Mouse (Mus musculus) thymus, postnatal 0 days (tissue): ENCODE measurements around the gene Arih2. TPM values are rescaled to one million over a fixed set of nuclear protein-coding genes. Genes with fewer than 3 reads are reported as not detected.

Experiments used
- DNase-seq: peaks from one replicate; pipeline ENCODE4 v3.0.0-alpha.2; 2015; ENCODE audit warnings: low spot score
- polyA plus RNA-seq: library from polyadenylated mRNA; unstranded; fragments of >200 nt; fragmentation: Nextera tagmentation; extraction: Ambion mirVana; gene quantifications from 2 replicates; pipeline ENCODE4 v1.2.1, GENCODE M21; 2015

Gene Arih2
- polyA plus RNA-seq, 1 experiment from 2014 or later, result 49.1 TPM

GRCm38 (mm10) chr9:108587571-108588180, 61.5 kb downstream of the Arih2 start:
- no peak for DNase-seq

- no peak for DNase-seq
These were observed 69.9 kb downstream of the Arih2 start for GRCm38 (mm10) chr9:108579344-108579690.

GRCm38 (mm10) chr9:108578545-108579343, 70.4 kb downstream of the Arih2 start, which contains the start of gene Wdr6:
Gene Wdr6, minus strand, starts transcription at chr9:108578739.
- DNase-seq, result peak; percentile 95

GRCm38 (mm10) chr9:108577934-108578544, 71.1 kb downstream of the Arih2 start:
- DNase-seq, result peak; percentile 43

GRCm38 (mm10) chr9:108577025-108577424, 72.2 kb downstream of the Arih2 start:
- DNase-seq, result no peak

GRCm38 (mm10) chr9:108575321-108576297, 73.6 kb downstream of the Arih2 start:
- DNase-seq, result no peak

GRCm38 (mm10) chr9:108574921-108575320, 74.3 kb downstream of the Arih2 start:
- DNase-seq, result no peak

GRCm38 (mm10) chr9:108573774-108574690, 75.2 kb downstream of the Arih2 start:
- DNase-seq, result peak; percentile 74

GRCm38 (mm10) chr9:108572321-108572720, 76.9 kb downstream of the Arih2 start:
- DNase-seq, result no peak

- DNase-seq, result no peak
These were observed 77.7 kb downstream of the Arih2 start for GRCm38 (mm10) chr9:108571401-108571973.

GRCm38 (mm10) chr9:108570207-108570896, 78.8 kb downstream of the Arih2 start:
- DNase-seq, result peak; percentile 90

- peak; percentile 93 for DNase-seq
These were observed 79.6 kb downstream of the Arih2 start, which contains the start of gene Dalrd3 for GRCm38 (mm10) chr9:108569381-108570206. Gene Dalrd3, plus strand, starts transcription at chr9:108569886.

- DNase-seq, result peak; percentile 19
These were observed 80.7 kb downstream of the Arih2 start for GRCm38 (mm10) chr9:108568511-108568921.

- no peak for DNase-seq
These were observed 81.2 kb downstream of the Arih2 start for GRCm38 (mm10) chr9:108567931-108568419.

GRCm38 (mm10) chr9:108566815-108567776, 82.1 kb downstream of the Arih2 start, which contains the start of gene Ndufaf3:
Gene Ndufaf3, minus strand, starts transcription at chr9:108567434.
- DNase-seq, result peak; percentile 94
